Mouse (Mus musculus) ES-E14 (cell line): Measurements from ENCODE around the gene Tnip1. TPM values are rescaled to one million over a fixed set of nuclear protein-coding genes. Genes with fewer than 3 reads are reported as not detected.

Source experiments
- DNase-seq: peaks from one replicate; pipeline ENCODE4 v3.0.0-alpha.2; 2013; ENCODE audit warnings: low read depth, low spot score
- H3K27ac ChIP-seq: 2 replicates; pipeline ENCODE4 v1.5.1; 2012; ENCODE audit warnings: low read depth, mild to moderate bottlenecking, low read length, moderate library complexity, mixed read lengths; ENCODE audit not compliant: poor library complexity, insufficient read depth, severe bottlenecking
- H3K36me3 ChIP-seq: 2 replicates; pipeline ENCODE4 v1.6.1; 2012; ENCODE audit warnings: mild to moderate bottlenecking, low read length, moderate library complexity, mixed read lengths; ENCODE audit not compliant: control insufficient read depth, poor library complexity, insufficient read depth, severe bottlenecking
- H3K4me1 ChIP-seq, 2 experiments: fragments of 150-350 bp in 1 of 2; sonication (generic) in 1 of 2; 2 replicates each; pipeline ENCODE4 v1.6.1; 2012; ENCODE audit warnings: low read length in 2 of 2, mild to moderate bottlenecking in 1 of 2, mixed read lengths in 1 of 2; ENCODE audit not compliant: control insufficient read depth in 2 of 2, insufficient read depth in 2 of 2, poor library complexity in 1 of 2
- H3K4me3 ChIP-seq, 2 experiments: fragments of 150-350 bp in 1 of 2; sonication (generic) in 1 of 2; 2 replicates each; pipeline ENCODE4 v1.5.1; 2012; ENCODE audit warnings: low read length in 2 of 2, low read depth in 1 of 2, mild to moderate bottlenecking in 1 of 2, mixed read lengths in 1 of 2; ENCODE audit not compliant: insufficient read depth in 1 of 2, poor library complexity in 1 of 2, severe bottlenecking in 1 of 2
- H3K9ac ChIP-seq: 2 replicates; pipeline ENCODE4 v1.6.1; 2012; ENCODE audit warnings: low read depth, mild to moderate bottlenecking, low read length, mixed read lengths; ENCODE audit not compliant: poor library complexity, insufficient read depth, severe bottlenecking
- H3K9me3 ChIP-seq: fragments of 150-350 bp; sonication (generic); 2 replicates; pipeline ENCODE4 v1.6.1; 2012; ENCODE audit warnings: low read depth, mild to moderate bottlenecking, low read length; ENCODE audit not compliant: control insufficient read depth, insufficient read depth
- CHD2 ChIP-seq: IDR thresholded peaks from 2 replicates; pipeline ENCODE4 v1.6.1; 2014; ENCODE audit warnings: mild to moderate bottlenecking, low read depth, low read length, inconsistent platforms
- HCFC1 ChIP-seq: IDR thresholded peaks from 2 replicates; pipeline ENCODE4 v1.6.1; 2012; ENCODE audit warnings: low read length, inconsistent platforms, borderline replicate concordance; ENCODE audit not compliant: insufficient read depth
- MAFK ChIP-seq: IDR thresholded peaks from 2 replicates; pipeline ENCODE4 v1.6.1; 2014; ENCODE audit warnings: mild to moderate bottlenecking, low read depth, low read length, inconsistent platforms; ENCODE audit not compliant: insufficient read depth
- ZC3H11A ChIP-seq: IDR thresholded peaks from 2 replicates; pipeline ENCODE4 v1.6.1; 2012; ENCODE audit warnings: low read depth, mild to moderate bottlenecking, inconsistent platforms, low read length, borderline replicate concordance
- ZNF384 ChIP-seq: IDR thresholded peaks from 2 replicates; pipeline ENCODE4 v1.6.1; 2012; ENCODE audit warnings: low read depth, low read length, inconsistent platforms
- in situ Hi-C, 2 experiments: fragments of 600-800 bp; cut with MboI; formaldehyde crosslinking; loops; one replicate each; pipeline ENCODE4 v1.15.1; 2025; ENCODE audit warnings: low sequenced_read_pairs in 2 of 2, inconsistent platforms in 1 of 2; ENCODE audit not compliant: unreplicated experiment in 2 of 2
- total RNA-seq: library from RNA; depleted of rRNA; stranded (reverse); fragments of 300-350 nt; gene quantifications from 2 replicates; pipeline ENCODE4 v1.2.3, GENCODE M21; 2012

Gene Tnip1
- total RNA-seq, 1 experiment = 14.3 TPM

DNA sequence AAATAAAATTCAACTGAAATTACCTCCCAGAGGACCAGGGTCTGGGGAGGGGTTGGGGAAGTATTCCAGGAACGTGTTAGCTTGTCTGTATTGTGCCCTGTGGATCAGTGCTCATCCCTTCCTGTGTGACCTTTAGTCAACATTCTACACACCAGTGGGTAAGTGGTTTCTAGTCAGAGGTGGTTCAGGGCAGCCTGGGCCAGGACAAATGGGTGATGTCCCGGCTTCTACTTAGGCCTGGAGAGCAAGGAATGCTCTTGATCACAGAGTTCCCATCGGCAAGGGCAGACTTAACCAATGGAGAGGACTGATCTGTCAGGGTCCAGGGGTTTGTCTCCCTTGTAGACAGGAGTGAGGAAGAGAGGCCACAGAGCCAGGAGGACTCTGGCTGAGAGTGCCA is 40.2 kb downstream of the Tnip1 start:
- Histone ChIP-seq H3K9ac (no peak overlapping the region), H3K4me1 (peaks cover 0 to 3% of the 10 kb centered on the region in 2 experiments; a peak in 1 of 4 replicates), H3K4me3 (no peak overlapping the region), H3K36me3 (peaks cover 62% of the 10 kb centered on the region), H3K27ac (no peak overlapping the region), H3K9me3 (no peaks in the 10 kb centered on the region)
- no peak for DNase-seq
- in situ Hi-C loops = no loop called here
- TF ChIP-seq ZNF384 = no peak
- no peak for TF ChIP-seq HCFC1
- no peak for TF ChIP-seq MAFK
- TF ChIP-seq ZC3H11A = no peak
- no peak for TF ChIP-seq CHD2

DNA sequence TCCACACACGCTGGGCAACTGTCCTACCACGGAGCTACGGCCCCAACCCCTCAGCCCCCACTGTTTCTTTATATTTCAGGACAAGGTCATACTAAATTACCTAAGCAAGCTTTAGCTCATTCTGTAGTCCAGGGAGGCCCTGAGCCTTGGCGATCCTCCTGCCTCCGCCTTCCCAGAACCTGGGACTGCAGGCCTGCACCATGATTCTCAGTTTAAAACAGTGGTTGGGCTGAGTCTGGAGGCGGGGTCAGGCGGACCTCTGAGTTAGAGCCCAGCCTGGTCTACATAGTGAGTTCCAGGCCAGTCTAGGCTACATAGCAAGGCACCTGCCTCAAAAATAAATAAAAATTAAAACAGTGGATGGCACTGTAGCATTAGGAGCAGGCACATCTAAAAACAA is 40.9 kb downstream of the Tnip1 start:
- no peak for DNase-seq
- H3K4me3 ChIP-seq = no peak overlapping the region
- H3K36me3 ChIP-seq = peaks cover 62% of the 10 kb centered on the region
- no peak overlapping the region; the same call in 1 of the 2 replicates for H3K9ac ChIP-seq
- H3K4me1 ChIP-seq = peaks cover 0 to 3% of the 10 kb centered on the region in 2 experiments; a peak in 1 of 4 replicates
- no peaks in the 10 kb centered on the region for H3K9me3 ChIP-seq
- TF ChIP-seq ZC3H11A (no peak), ZNF384 (no peak), CHD2 (no peak), HCFC1 (no peak), MAFK (no peak)
- in situ Hi-C loops = no loop called here
- H3K27ac ChIP-seq = no peak overlapping the region

DNA sequence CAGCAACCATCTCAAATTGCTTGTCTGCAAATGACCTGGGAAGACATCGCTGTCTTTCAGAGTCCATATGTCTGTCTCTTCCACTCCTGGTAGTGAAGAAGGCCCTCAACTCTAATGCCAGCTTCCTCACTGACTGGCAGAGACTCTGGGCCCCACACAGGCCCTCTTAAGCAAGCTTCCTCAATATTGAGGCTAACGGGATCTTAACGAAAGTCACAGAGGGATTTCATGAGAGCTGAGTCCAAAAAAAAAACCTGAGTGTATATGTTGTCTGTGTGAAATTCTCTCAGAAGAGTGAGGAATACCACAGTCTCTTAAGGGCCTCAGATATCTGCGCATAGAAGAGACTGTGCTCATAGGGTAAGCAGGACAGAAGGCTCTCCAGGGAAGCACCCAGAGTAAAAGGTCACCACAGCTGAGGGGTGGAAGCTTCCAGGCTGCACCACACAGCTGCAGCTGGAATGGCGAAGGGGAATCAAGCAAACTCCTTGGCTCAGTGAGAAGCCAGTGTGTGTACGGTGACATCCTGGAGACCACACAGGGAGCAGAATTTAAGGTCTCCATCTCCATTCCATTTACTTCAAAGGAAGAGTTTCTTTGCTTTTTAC is 41.6 kb downstream of the Tnip1 start:
- DNase-seq = no peak
- Histone ChIP-seq H3K4me1 (peaks cover 0 to 3% of the 10 kb centered on the region in 2 experiments; a peak in 1 of 4 replicates), H3K9ac (no peak overlapping the region), H3K36me3 (peaks cover 60% of the 10 kb centered on the region), H3K4me3 (no peak overlapping the region), H3K9me3 (no peaks in the 10 kb centered on the region), H3K27ac (no peak overlapping the region)
- TF ChIP-seq HCFC1 (no peak), ZC3H11A (no peak), ZNF384 (no peak), MAFK (no peak), CHD2 (no peak)
- in situ Hi-C loops = no loop called here

DNA sequence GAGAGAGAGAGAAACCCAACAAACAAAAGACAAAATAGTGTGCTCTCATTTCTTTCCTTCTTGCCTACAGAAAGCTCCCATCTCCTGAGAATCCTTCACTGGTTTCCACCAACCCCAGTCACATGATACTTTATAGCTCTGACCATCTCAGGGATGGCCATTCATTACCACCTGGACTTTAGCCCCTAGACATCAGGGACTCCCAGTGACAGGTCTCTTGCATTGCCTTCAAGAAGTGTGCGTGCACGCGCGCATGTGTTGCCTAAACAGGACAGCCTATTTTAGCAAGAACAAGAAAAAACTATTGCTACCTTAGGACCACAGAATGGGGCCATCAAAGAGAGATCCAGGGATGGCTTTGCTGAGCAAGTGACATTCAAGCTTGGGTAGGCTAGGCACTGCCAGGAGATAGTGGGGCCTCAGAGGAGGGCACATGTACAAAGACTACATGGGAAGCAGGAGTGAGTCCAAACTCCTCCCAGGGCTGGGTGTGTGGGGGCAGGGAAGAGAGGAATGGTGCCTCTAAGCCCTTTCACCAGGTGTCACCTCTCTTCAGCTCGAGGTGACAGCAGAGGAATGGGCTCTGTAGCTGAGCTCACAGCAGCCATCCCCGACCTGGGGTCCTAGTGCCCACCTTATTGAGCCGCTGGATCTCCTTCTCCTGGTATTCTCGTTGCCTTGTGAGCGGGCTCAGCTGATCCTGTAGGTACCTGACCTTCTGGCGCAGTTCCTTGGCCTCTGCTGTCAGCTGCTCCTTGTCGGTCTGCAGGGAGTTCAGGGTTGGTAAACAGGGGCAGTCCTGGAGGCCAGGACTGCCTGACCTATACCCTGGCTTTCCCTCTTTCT is 42.4 kb downstream of the Tnip1 start:
- H3K4me1 ChIP-seq = peaks cover 0 to 3% of the 10 kb centered on the region in 2 experiments; a peak in 1 of 4 replicates
- DNase-seq = no peak
- TF ChIP-seq ZNF384 = no peak
- no peak for TF ChIP-seq MAFK
- no peak for TF ChIP-seq CHD2
- TF ChIP-seq ZC3H11A = no peak
- no peak for TF ChIP-seq HCFC1
- H3K27ac ChIP-seq = no peak overlapping the region
- no peak overlapping the region for H3K9ac ChIP-seq
- in situ Hi-C loops = no loop called here
- no peak overlapping the region for H3K4me3 ChIP-seq
- H3K9me3 ChIP-seq = no peaks in the 10 kb centered on the region
- peaks cover 57% of the 10 kb centered on the region for H3K36me3 ChIP-seq
